Comparison of ENCODE assay signal across 15 mouse cellular contexts in the genomic region with DNA sequence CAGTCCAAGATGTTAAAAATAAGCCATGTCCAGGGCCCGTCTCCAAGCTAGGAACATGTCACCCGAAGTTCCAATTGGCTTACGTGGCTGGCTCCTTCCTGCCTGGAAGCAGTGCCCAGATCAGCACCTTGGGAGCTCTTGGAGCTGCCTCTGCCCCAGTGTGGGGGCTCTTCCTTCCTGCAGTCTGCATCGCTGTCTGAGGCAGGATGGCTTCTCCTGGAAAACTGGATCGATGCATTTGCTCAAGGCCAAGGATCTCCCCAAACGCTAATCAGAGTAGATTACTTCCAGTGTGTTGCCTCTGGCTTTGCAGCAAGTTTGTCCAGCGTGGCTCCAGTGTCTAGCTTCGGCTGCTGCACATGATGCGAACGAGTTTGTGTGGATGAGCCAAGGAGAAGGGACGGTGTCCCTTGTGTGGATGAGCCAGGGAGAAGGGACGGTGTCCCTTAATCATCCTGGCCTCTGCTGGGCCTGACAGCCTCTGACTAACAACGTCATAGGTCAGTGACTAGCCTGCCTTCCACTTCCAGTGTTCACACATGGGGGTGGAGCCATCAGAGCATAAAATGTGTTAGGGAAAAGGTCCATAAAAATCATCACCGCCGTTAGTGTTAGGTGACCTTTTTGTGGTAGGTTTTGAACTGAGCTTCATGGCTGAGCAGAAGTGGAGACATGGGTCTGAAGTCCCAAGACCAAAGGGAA. TPM values are rescaled to one million over a fixed set of nuclear protein-coding genes. Genes with fewer than 3 reads are reported as not detected.
DNase-seq lines count a peak whose midpoint lies in the region; ATAC-seq lines count a peak whose summit lies in the region.
"Had no signal": no experiment of that assay in that cellular context is flagged by ENCODE, and none has a peak within 500 bp of the region (broad histone marks: within the 10 kb centered on the region; RNA-seq: fewer than 3 reads in every experiment).

No protein-coding gene starts in this region.

- WGBS in heart, embryonic 12.5 days: 66% methylated on average over 15 of the region's 15 CpGs

- no peak overlapping the region for H3K4me2 ChIP-seq in heart, embryonic 12.5 days

- no peak overlapping the region for H3K9ac ChIP-seq in heart, embryonic 12.5 days

- no peaks in the 10 kb centered on the region for H3K27me3 ChIP-seq in heart, embryonic 12.5 days (replicated peaks)
- H3K27me3 ChIP-seq: CH12.LX had no signal

- H3K9me3 ChIP-seq in heart, embryonic 12.5 days (replicated peaks): no peaks in the 10 kb centered on the region

- no peak overlapping the region for H3K4me3 ChIP-seq in heart, embryonic 12.5 days

- H3K27ac ChIP-seq in heart, embryonic 12.5 days (ENCODE audit: poor library complexity, severe bottlenecking): no peak overlapping the region

- H3K36me3 ChIP-seq in heart, embryonic 12.5 days: no peaks in the 10 kb centered on the region

- peak; percentile 95 for DNase-seq in heart, adult 11 months
- peak; percentile 66 for DNase-seq in adrenal gland, adult 8-10 months
- peak; percentile 73 for DNase-seq in gastrocnemius, postnatal 25 days
- peak; percentile 59 for DNase-seq in kidney, postnatal 14 days
- no peak for DNase-seq in thymus, postnatal 36 days
- no peak for DNase-seq in urinary bladder, postnatal 4 days (ENCODE audit: low spot score in 2 of 2)
- DNase-seq in urinary bladder, postnatal 25 days (ENCODE audit: low spot score): no peak
- DNase-seq: midbrain, embryonic 14.5 days; right cerebral cortex, adult 18-20 months had no signal

- no peak for ATAC-seq in heart, embryonic 12.5 days (ENCODE audit: insufficient number of reproducible peaks, low FRiP score)
- ATAC-seq: activated CD4-positive, CD25-positive, alpha-beta regulatory T cell, adult 4 months had no signal

- H3K4me1 ChIP-seq in heart, embryonic 12.5 days (replicated peaks): peaks cover 37% of the 10 kb centered on the region

RNA-seq across cellular contexts. Expression of a gene that starts 25.0 kb away (rescaled TPM):
- polyA plus RNA-seq in heart, embryonic 12.5 days (2016; fragmentation: Nextera tagmentation; extraction: Ambion mirVana): 15.1 and 28.3 TPM in 2 replicates
- total RNA-seq in adrenal gland, adult 8-10 months (2022): 10 to 100 TPM; 54.5 to 77.3 (median 65.8) TPM
- total RNA-seq in gastrocnemius, postnatal 25 days (2021): 10 to 100 TPM in 1 of 2 experiments, 1 to 10 TPM in 1; 9.2 to 11.6 TPM

RNA-seq across cellular contexts. Expression of a gene that starts 51.4 kb away (rescaled TPM):
- polyA plus RNA-seq in heart, embryonic 12.5 days (2016; fragmentation: Nextera tagmentation; extraction: Ambion mirVana): not detected in 2 replicates
- not detected for total RNA-seq in adrenal gland, adult 8-10 months (2022)
- total RNA-seq in gastrocnemius, postnatal 25 days (2021): not detected
- total RNA-seq: CH12.LX; common myeloid progenitor, adult 5-6 weeks had no signal
- polyA plus RNA-seq: activated CD4-positive, CD25-positive, alpha-beta regulatory T cell, adult 4 months; intestine, embryonic 14.5 days; liver, embryonic 16.5 days; midbrain, embryonic 14.5 days had no signal

Comparison
In these comparisons a context has a peak if more than half of its experiments do, and no peak if none do; other contexts are left out.
1. DNase-seq: peak in heart, adult 11 months (single experiment), adrenal gland, adult 8-10 months (single experiment), gastrocnemius, postnatal 25 days (single experiment) and kidney, postnatal 14 days (single experiment); none in thymus, postnatal 36 days (0 of 2), urinary bladder, postnatal 4 days (0 of 2) and urinary bladder, postnatal 25 days (single experiment).
2. RNA of a gene that starts 25.0 kb away (total RNA-seq): 54.5 to 77.3 TPM in adrenal gland, adult 8-10 months; 9.2 to 11.6 TPM in gastrocnemius, postnatal 25 days; every median in the first group is over 4 times any median in the second.